Mouse (Mus musculus) hindbrain, embryonic 15.5 days (tissue): ENCODE results near the gene Pdcl. TPM values are rescaled to one million over a fixed set of nuclear protein-coding genes. Genes with fewer than 3 reads are reported as not detected.

Experiments
- ATAC-seq: fragments of 200-750 bp; cut with Nextera tagmentation; 2 replicates; pipeline ENCODE4 v1.8.0; 2017; ENCODE audit warnings: low read depth, moderate number of reproducible peaks, moderate TSS enrichment; ENCODE audit not compliant: low FRiP score
- H3K27ac ChIP-seq: fragments of 300-500 bp; sonication (generic); replicated peaks from 2 replicates; pipeline ENCODE4 v1.5.1; 2015; ENCODE audit warnings: mild to moderate bottlenecking, inconsistent platforms
- H3K27me3 ChIP-seq: fragments of 300-500 bp; sonication (generic); 2 replicates; pipeline ENCODE4 v1.6.1; 2015; ENCODE audit warnings: control low read depth, inconsistent platforms
- H3K36me3 ChIP-seq: fragments of 300-500 bp; sonication (generic); 2 replicates; pipeline ENCODE4 v1.6.1; 2015; ENCODE audit warnings: control low read depth, inconsistent platforms
- H3K4me1 ChIP-seq: fragments of 300-500 bp; sonication (generic); replicated peaks from 2 replicates; pipeline ENCODE4 v1.6.1; 2015; ENCODE audit warnings: control low read depth, inconsistent platforms
- H3K4me2 ChIP-seq: fragments of 300-500 bp; sonication (generic); 2 replicates; pipeline ENCODE4 v1.6.1; 2015; ENCODE audit warnings: moderate library complexity, mild to moderate bottlenecking, inconsistent platforms
- H3K4me3 ChIP-seq: fragments of 300-500 bp; sonication (generic); 2 replicates; pipeline ENCODE4 v1.5.1; 2015; ENCODE audit warnings: mild to moderate bottlenecking, inconsistent platforms
- H3K9ac ChIP-seq: fragments of 300-500 bp; sonication (generic); 2 replicates; pipeline ENCODE4 v1.6.1; 2015; ENCODE audit warnings: inconsistent platforms
- H3K9me3 ChIP-seq: fragments of 300-500 bp; sonication (generic); 2 replicates; pipeline ENCODE4 v1.6.1; 2016; ENCODE audit warnings: control low read depth, inconsistent platforms
- WGBS: fragments of 180-500 bp; shearing (Covaris S2); methylation state at CpG from one replicate; pipeline ENCODE4 v1.1.7; 2015; 5-methylcytosine and 5-hydroxymethylcytosine counted together
- polyA plus RNA-seq: library from polyadenylated mRNA; unstranded; fragments of >200 nt; fragmentation: Nextera tagmentation; extraction: Ambion mirVana; gene quantifications from 2 replicates; pipeline ENCODE4 v1.2.1, GENCODE M21; 2015

Gene Pdcl
- 48.9 and 49.2 TPM in 2 replicates for polyA plus RNA-seq

DNA sequence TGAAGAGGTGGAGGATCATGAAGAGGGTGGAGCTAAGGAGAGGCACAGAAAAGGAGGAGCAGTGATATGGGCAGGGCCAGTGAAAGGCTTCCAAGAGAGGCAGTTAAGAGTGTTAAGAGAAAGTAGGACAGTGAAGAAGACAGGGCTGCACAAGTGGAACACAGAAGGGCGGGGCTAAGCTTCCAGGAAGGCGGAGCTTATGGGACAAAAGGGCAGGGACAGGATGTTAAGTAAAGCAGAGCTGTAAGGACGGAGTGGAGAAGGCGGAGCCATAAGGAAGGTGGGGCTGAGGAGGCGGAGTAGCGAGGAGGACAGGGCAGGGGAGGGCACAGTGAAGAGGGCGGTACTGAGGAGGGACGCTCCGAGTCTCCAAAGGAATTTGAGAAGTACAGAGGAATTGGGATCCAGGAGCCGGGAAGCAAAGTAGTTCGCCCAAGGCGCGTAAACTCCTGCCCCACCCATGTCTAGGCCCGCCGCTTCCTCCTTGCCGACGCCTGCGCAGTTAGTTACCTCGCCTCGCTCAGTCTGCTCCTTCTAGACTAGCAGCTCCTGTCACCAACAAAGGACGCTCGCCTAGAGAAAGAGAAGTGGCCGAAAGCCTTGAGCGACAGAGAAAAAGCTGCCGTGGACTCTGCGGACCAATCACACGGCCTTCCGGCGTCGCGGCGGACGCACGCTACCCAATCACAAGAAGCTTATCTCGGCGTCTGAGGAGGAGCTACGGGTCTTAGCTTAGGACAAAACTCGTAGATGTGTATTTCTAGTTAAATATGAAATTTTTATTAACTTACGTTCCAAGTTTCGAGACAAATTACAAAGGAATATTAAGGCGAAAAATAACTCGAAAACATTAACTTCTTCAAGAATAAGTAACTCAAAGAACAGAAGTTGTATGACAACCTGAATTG lies at the start of gene Pdcl:
Pdcl (minus strand) TSS at position 700 of the 908 bp plus-strand sequence.
- ATAC-seq = peak; percentile 97
- no peaks in the 10 kb centered on the region for H3K9me3 ChIP-seq
- peaks cover 29% of the 10 kb centered on the region for H3K36me3 ChIP-seq
- WGBS = under 1% methylated on average over 42 of the region's 42 CpGs
- H3K27ac ChIP-seq = peak within 1 kb of the TSS; percentile 84
- H3K4me2 ChIP-seq = peak within 1 kb of the TSS; percentile 82
- H3K27me3 ChIP-seq = no peaks in the 10 kb centered on the region
- peaks cover 11% of the 10 kb centered on the region for H3K4me1 ChIP-seq
- peak within 1 kb of the TSS; percentile 57 for H3K9ac ChIP-seq
- peak within 1 kb of the TSS; percentile 65 for H3K4me3 ChIP-seq

DNA sequence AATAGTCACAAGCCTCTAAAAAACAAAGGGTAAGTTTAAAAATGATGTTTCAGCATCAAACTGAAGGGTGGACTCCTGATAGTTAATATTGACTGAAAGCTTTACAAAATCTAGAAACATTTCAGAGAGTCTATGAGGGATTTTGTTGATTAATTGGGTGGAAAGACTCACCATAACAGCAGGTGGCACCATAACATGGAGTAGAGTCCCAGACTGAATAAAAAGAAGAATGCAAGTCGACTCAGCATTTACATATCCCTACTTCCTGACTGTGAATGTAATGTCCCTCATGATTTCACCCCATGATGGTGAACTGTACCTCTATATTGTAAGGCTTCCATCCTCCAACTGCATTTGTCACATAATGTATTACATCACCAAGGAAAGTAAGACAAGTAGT lies 36.4 kb upstream of the Pdcl start:
- Histone ChIP-seq H3K27me3 (no peaks in the 10 kb centered on the region), H3K9me3 (no peaks in the 10 kb centered on the region), H3K27ac (no peak overlapping the region), H3K36me3 (peaks cover 29% of the 10 kb centered on the region), H3K4me1 (no peaks in the 10 kb centered on the region), H3K9ac (no peak overlapping the region), H3K4me3 (no peak overlapping the region), H3K4me2 (no peak overlapping the region)
- WGBS = 49% methylated on average over 1 of the region's 1 CpGs
- no peak for ATAC-seq

DNA sequence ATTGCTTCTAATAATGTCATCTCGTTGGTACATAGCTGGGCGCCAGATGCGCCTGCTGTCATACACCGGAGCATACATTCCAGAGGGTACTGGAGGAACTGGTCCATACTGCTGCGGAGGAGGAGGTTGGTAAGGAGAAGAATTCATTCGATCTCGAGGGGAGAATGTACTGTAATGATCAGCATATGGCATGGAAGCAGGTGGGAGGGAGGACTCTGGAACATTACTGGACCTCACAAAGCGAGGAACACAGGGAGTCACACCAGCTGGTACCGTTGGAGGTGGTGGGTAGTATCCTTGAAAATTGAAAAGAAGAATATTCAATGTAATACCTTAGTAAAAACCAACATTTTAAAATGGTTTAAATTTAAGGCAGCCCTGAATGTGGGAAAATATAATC lies 23.8 kb upstream of the Pdcl start:
- ATAC-seq = no peak
- Histone ChIP-seq H3K4me3 (no peak overlapping the region), H3K4me2 (no peak overlapping the region), H3K27me3 (no peaks in the 10 kb centered on the region), H3K4me1 (no peaks in the 10 kb centered on the region), H3K9ac (no peak overlapping the region), H3K36me3 (peaks cover 42% of the 10 kb centered on the region), H3K27ac (no peak overlapping the region), H3K9me3 (no peaks in the 10 kb centered on the region)
- WGBS = 87% methylated on average over 9 of the region's 9 CpGs

DNA sequence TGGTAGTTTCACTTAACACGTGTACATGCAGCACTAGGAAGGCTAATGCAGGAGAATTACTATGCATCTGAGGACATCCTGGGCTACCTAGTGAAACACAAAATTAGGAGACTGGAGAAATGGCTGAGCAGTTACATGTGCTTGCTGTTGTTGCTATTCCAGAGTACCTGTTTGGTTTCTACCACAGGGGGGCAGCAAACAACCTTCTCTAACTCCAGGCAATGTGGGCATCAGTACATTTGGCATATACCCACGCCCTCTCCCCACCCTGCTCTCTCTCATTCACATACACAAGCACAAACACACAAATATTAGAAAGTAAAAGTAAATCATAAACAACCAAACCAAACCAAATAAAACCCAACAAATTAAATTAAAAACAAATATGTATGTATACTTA lies 21.1 kb upstream of the Pdcl start:
- ATAC-seq = no peak
- 57% methylated on average over 2 of the region's 2 CpGs for WGBS
- no peak overlapping the region for H3K4me3 ChIP-seq
- H3K27me3 ChIP-seq = no peaks in the 10 kb centered on the region
- no peak overlapping the region for H3K4me2 ChIP-seq
- peaks cover 51% of the 10 kb centered on the region for H3K36me3 ChIP-seq
- H3K9ac ChIP-seq = no peak overlapping the region
- no peaks in the 10 kb centered on the region for H3K4me1 ChIP-seq
- no peak overlapping the region for H3K27ac ChIP-seq
- H3K9me3 ChIP-seq = no peaks in the 10 kb centered on the region

DNA sequence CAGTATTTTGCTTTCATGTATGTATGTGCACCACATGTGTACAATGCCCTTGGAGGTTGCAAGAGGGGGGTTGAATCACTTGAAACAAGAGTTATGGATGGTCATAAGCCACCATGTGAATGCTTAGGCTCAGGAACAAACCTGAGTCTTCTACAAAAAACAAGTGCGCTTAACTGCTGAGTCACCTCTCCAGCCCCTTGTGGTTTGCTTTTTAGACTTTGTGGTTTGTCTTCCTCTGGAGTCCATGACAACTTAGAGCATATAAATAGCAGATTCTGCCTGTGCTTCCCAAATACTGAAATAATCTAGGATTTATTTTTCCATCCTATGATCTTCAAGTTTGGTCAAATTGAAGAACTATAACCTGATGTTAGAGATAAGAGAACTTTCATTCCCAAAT lies 16.9 kb upstream of the Pdcl start:
- Histone ChIP-seq H3K9ac (no peak overlapping the region), H3K4me1 (no peaks in the 10 kb centered on the region), H3K27me3 (no peaks in the 10 kb centered on the region), H3K4me2 (no peak overlapping the region), H3K36me3 (peaks cover 33% of the 10 kb centered on the region), H3K4me3 (no peak overlapping the region), H3K9me3 (no peaks in the 10 kb centered on the region), H3K27ac (no peak overlapping the region)
- 100% methylated on average over 1 of the region's 1 CpGs for WGBS
- ATAC-seq = no peak

DNA sequence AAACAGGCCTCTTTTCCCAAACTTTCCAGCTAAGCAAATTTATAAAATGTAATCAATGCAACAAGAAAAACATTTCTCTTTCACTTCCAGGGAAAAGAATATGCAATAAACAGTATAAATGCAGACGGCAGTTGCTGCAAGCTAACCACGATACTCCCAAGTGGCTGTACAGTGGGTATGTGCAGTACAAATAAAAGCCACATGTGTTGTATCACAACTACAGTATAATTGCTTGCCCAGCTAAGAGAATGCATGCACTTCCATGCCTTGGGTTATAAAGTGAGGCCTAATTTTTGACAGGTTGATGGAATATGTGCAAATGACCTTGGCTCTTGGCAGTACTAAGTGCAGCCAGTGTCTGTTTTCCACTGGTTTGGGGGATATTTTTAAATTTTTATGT lies 11.5 kb upstream of the Pdcl start:
- Histone ChIP-seq H3K4me1 (no peaks in the 10 kb centered on the region), H3K27me3 (no peaks in the 10 kb centered on the region), H3K9me3 (no peaks in the 10 kb centered on the region), H3K4me3 (no peak overlapping the region), H3K27ac (no peak overlapping the region), H3K9ac (no peak overlapping the region), H3K4me2 (no peak overlapping the region), H3K36me3 (peaks cover 6% of the 10 kb centered on the region)
- WGBS = 86% methylated on average over 2 of the region's 2 CpGs
- ATAC-seq = no peak

DNA sequence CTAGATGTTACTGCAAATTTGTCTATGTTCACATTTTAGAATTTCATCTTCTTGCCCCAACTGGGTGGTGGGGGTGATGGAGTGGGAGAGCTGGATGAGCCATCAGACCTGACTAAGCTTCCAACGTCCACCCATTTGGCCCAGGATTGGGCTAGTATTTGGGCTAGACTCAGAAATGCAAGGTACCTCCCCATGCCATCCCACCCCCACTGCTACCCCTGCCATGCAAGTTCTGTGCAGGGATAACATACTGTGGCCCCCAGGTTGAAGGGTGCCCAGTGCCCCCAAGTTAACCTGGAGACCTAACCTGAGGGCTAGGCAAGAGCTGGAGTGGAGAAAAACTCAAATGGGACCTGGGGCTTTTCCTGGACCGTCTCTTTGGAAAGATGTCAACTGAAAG lies 776 bp upstream of the Pdcl start:
- Histone ChIP-seq H3K9me3 (no peaks in the 10 kb centered on the region), H3K27me3 (no peaks in the 10 kb centered on the region), H3K36me3 (peaks cover 19% of the 10 kb centered on the region), H3K9ac (no peak overlapping the region), H3K4me1 (peaks cover 11% of the 10 kb centered on the region), H3K27ac (no peak overlapping the region), H3K4me3 (no peak overlapping the region), H3K4me2 (peak overlapping the region; percentile 82; the same call in 1 of the 2 replicates)
- ATAC-seq = no peak
- 98% methylated on average over 2 of the region's 2 CpGs for WGBS

DNA sequence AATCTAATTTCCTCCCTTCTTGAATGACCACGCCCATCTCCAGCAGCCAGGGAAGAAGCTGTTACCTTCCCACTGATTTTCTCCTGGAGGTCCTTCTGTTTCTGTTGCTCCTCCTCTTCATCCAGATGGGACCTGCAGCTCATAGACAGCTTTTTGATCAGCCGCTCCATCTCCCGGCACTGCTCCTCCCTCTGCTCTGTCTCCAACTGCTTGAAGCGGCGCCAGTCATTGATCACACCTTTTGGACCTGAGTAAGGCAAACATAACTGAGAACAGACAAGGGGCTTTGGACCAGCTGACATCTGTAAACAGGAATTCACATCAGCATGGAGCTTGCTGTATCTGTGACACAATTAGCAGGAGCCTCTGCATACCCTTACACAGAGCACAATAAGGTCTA lies 3.6 kb downstream of the Pdcl start:
- 95% methylated on average over 5 of the region's 5 CpGs for WGBS
- Histone ChIP-seq H3K27ac (no peak overlapping the region), H3K4me3 (no peak overlapping the region), H3K27me3 (no peaks in the 10 kb centered on the region), H3K4me1 (peaks cover 11% of the 10 kb centered on the region), H3K9ac (no peak overlapping the region), H3K36me3 (peaks cover 58% of the 10 kb centered on the region), H3K9me3 (no peaks in the 10 kb centered on the region), H3K4me2 (no peak overlapping the region)
- ATAC-seq = no peak

DNA sequence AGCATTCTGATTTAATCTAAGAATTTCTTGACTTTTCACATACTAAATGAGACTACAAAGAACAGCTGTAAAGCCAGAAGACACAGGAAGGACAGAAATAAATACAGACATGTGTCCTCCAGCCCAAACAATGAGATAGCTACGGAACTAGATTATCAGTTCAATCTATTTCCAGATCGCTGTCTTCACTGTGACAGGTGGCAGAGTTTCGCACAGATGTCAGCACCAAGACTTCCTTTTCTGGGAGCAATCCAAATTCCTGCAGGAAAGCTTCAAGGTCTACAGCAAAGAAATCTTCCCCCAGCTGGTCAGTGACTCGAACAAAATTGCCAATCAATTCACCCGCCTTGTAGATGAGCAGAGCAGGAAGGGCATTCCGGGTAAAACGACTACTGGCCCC lies 7.5 kb downstream of the Pdcl start:
- 90% methylated on average over 7 of the region's 7 CpGs for WGBS
- Histone ChIP-seq H3K27ac (no peak overlapping the region), H3K9ac (no peak overlapping the region), H3K4me1 (no peaks in the 10 kb centered on the region), H3K36me3 (peaks cover 65% of the 10 kb centered on the region), H3K4me2 (no peak overlapping the region), H3K4me3 (no peak overlapping the region), H3K27me3 (no peaks in the 10 kb centered on the region), H3K9me3 (no peaks in the 10 kb centered on the region)
- ATAC-seq = no peak

DNA sequence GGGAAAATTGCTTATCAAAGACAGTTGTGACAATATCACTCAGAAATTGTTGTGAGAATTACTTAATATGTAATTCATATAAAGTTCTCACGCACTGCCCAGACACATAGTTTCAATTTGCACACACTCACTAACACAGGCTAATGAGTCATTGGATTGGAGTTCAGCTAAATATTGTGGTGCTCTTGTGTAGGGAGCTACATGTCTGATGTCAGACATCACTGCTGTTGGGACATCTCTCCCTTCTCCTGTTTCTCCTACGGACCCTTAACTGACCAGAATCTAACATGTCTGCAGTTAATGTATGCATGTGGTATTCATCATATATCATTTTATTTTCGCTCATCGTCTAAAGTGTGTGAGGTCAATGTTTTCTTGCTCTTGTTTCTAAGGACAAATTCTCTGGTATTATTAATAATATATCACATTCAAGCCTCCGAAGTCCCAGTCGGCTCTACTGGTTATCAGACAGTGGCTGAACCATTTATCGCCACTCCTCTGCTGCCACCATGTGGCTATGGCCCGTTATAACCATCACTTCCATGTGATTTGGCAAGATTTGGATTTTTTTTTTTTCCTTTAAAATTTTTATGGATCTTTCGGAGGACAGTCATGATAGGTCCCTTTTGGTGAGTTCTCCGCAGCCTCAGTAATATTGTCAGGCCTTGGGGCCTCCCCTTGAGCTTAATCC lies 20.5 kb downstream of the Pdcl start:
- Histone ChIP-seq H3K27me3 (no peaks in the 10 kb centered on the region), H3K9me3 (no peaks in the 10 kb centered on the region), H3K9ac (no peak overlapping the region), H3K36me3 (no peaks in the 10 kb centered on the region), H3K4me2 (no peak overlapping the region), H3K27ac (no peak overlapping the region), H3K4me1 (no peaks in the 10 kb centered on the region), H3K4me3 (no peak overlapping the region)
- 59% methylated on average over 10 of the region's 10 CpGs for WGBS
- ATAC-seq = peak; percentile 69; the same call in 1 of the 2 replicates

DNA sequence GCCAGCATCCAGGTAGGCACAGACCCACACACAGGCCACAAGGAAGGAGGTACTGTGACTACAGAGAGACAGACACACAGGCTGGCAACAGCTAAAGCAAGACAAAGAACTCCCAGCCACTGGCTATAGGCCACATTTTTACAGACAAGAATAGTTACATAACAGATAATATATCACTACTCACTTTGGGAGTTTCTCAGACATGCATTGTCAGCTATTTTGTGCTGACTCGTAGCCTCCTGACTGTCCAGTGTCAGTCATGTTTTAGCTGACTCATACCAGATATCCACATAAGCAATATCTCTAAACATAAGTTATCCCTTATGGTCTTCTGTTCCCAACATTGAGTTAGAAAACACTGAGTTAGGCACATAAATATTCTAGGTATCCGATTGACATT lies 25.8 kb downstream of the Pdcl start:
- no peak overlapping the region for H3K27ac ChIP-seq
- 87% methylated on average over 2 of the region's 2 CpGs for WGBS
- no peak overlapping the region for H3K4me2 ChIP-seq
- H3K9ac ChIP-seq = no peak overlapping the region
- H3K4me3 ChIP-seq = no peak overlapping the region
- no peaks in the 10 kb centered on the region for H3K4me1 ChIP-seq
- H3K9me3 ChIP-seq = no peaks in the 10 kb centered on the region
- H3K27me3 ChIP-seq = no peaks in the 10 kb centered on the region
- no peak for ATAC-seq
- no peaks in the 10 kb centered on the region for H3K36me3 ChIP-seq

DNA sequence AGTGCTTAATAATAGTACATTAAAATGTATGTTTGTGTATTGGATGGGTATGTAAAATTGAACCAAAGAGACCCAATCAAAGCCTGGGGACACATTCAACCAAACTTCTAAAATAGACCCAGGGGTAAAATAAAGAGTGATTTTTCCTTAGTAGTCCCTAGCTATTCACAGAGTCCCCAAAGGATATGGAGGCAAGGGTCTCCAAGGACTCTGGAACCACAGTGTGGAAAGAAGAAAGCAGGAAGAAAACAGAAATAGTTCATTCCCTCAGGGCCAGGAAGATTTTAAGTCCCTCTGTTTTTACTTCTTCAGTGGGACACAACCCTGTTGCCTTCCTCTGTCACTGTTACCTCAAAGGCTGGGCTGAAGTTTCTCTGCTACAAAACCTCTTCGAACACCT lies 32.9 kb downstream of the Pdcl start, which contains the start of gene Olfr368:
Olfr368 (plus strand) TSS at position 301 of the 400 bp plus-strand sequence.
- WGBS = 94% methylated on average over 1 of the region's 1 CpGs
- no peak for ATAC-seq
- no peak within 1 kb of the TSS for H3K4me2 ChIP-seq

More for the DNA sequence above, 32.9 kb downstream of the Pdcl start, which contains the start of gene Olfr368:
- no peaks in the 10 kb centered on the region for H3K36me3 ChIP-seq
- no peak within 1 kb of the TSS for H3K9ac ChIP-seq
- no peak within 1 kb of the TSS for H3K27ac ChIP-seq
- H3K4me1 ChIP-seq = no peaks in the 10 kb centered on the region
- no peaks in the 10 kb centered on the region for H3K9me3 ChIP-seq
- H3K27me3 ChIP-seq = no peaks in the 10 kb centered on the region
- no peak within 1 kb of the TSS for H3K4me3 ChIP-seq
